Mouse (Mus musculus) monocyte, adult 2 months (primary cell): ENCODE measurements around the gene Retn.

ENCODE experiments used
- DNase-seq, 2 experiments: peaks; one replicate each; pipeline ENCODE4 v3.0.0; 2022; ENCODE audit warnings: low spot score in 2 of 2, low read depth in 1 of 2

Retn gene

DNA sequence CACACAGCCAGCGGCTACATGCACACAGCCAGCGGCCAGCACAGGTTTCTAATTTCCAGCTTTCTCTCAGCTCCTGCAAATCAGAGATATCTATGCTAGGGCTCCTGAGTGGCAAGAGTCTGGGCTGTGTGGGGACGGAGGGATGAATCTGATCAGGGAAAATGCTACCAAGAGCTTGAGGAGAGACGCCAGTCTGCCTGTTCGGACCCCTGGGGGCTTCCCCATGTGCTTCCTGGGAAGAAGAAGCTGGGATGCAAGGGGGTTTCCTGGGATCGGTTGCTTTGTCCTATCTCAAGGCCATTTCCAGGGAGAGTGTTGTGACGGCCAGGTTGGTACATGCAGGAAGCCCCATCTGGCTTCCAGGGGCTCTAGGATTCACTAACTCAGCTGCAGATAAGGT lies 52.0 kb downstream of the Retn start:
- no peak for DNase-seq
